Comparison of ENCODE assay signal across 8 mouse cellular contexts in genomic region chr5:107720991-107721637, GRCm38 (mm10). TPM values are rescaled to one million over a fixed set of nuclear protein-coding genes. Genes with fewer than 3 reads are reported as not detected.
DNase-seq lines count a peak whose midpoint lies in the region; ATAC-seq lines count a peak whose summit lies in the region.

No protein-coding gene starts in this region.

- no peak; the same call in 1 of the 2 replicates for ATAC-seq in liver, embryonic 13.5 days (ENCODE audit: low read depth)

- H3K27ac ChIP-seq in liver, embryonic 13.5 days = no peak overlapping the region

- DNase-seq in cerebellum, postnatal 14 days = peak; percentile 6 to 31
- DNase-seq in cerebellum, postnatal 36 days = no peak
- peak; percentile 48 for DNase-seq in thymus, postnatal 4 days
- DNase-seq in thymus, adult 18-20 months = no peak
- no peak for DNase-seq in liver, embryonic 13.5 days
- DNase-seq in testis, postnatal 10 days (ENCODE audit: low spot score) = peak; percentile 47
- no peak for DNase-seq in left cerebral cortex, postnatal 10 days (ENCODE audit: extremely low spot score in 1 of 2, low spot score in 2 of 2)
- DNase-seq in gastrocnemius, postnatal 14 days = no peak

- intact Hi-C loops in left cerebral cortex, postnatal 10 days (cut with DNase I) = loop anchor here (5.0 kb wide), 1 partner anchor 1264 kb away; the partner anchor contains the start of gene Barhl2
- intact Hi-C loops in gastrocnemius, postnatal 14 days (cut with DNase I; ENCODE audit: low total_unique reads) = no loop called here

- peaks cover 39% of the 10 kb centered on the region for H3K4me1 ChIP-seq in liver, embryonic 13.5 days (replicated peaks)

- WGBS in liver, embryonic 13.5 days (ENCODE audit: insufficient replicate concordance) = 6% methylated on average over 58 of the region's 58 CpGs

- no peaks in the 10 kb centered on the region for H3K36me3 ChIP-seq in liver, embryonic 13.5 days

- H3K4me2 ChIP-seq in liver, embryonic 13.5 days = peak overlapping the region; percentile 48

- H3K9me3 ChIP-seq in liver, embryonic 13.5 days (replicated peaks) = no peaks in the 10 kb centered on the region

- H3K9ac ChIP-seq in liver, embryonic 13.5 days = no peak overlapping the region

- peaks cover 97% of the 10 kb centered on the region for H3K27me3 ChIP-seq in liver, embryonic 13.5 days

- H3K4me3 ChIP-seq in liver, embryonic 13.5 days (replicated peaks) = peak overlapping the region; percentile 40

RNA-seq across cellular contexts. Expression of gene Gfi1, which starts 4.7 kb away (rescaled TPM):
- polyA plus RNA-seq in liver, embryonic 13.5 days (2015; fragmentation: Nextera tagmentation; extraction: Ambion mirVana) = 0.48 and 0.65 TPM in 2 replicates
- not detected for total RNA-seq in left cerebral cortex, postnatal 10 days (2021)
- not detected for total RNA-seq in gastrocnemius, postnatal 14 days (2021)

Comparison
In these comparisons a context has a peak if more than half of its experiments do, and no peak if none do; other contexts are left out.
1. DNase-seq: peak in cerebellum, postnatal 14 days (2 of 2), thymus, postnatal 4 days (single experiment) and testis, postnatal 10 days (single experiment); none in cerebellum, postnatal 36 days (0 of 2), thymus, adult 18-20 months (0 of 2), liver, embryonic 13.5 days (single experiment), left cerebral cortex, postnatal 10 days (0 of 2) and gastrocnemius, postnatal 14 days (single experiment).